Mouse (Mus musculus): Measurements from ENCODE around the gene Fgfrl1.

- TF ChIP-seq ZNF384 (IDR thresholded peaks at IDR 0.05; ENCODE audit: low read depth, low read length) (no peak), HCFC1 (IDR thresholded peaks at IDR 0.05; ENCODE audit: borderline replicate concordance, insufficient read depth, low read length) (no peak), CHD2 (IDR thresholded peaks at IDR 0.05; ENCODE audit: low read depth, low read length) (no peak), ZC3H11A (IDR thresholded peaks at IDR 0.05; ENCODE audit: borderline replicate concordance, low read depth, low read length) (no peak), MAFK (IDR thresholded peaks at IDR 0.05; ENCODE audit: insufficient read depth, low read depth, low read length) (no peak)
These were observed 23.7 kb upstream of the Fgfrl1 start for GRCm38 (mm10) chr5:108668387-108668932.

All from ES-E14 (cell line).